Mouse (Mus musculus) layer of hippocampus, adult 9-11 months (tissue): ENCODE measurements around the gene Upp2.

ENCODE experiments used
- DNase-seq: peaks from one replicate; pipeline ENCODE4 v3.0.0; 2022

Gene Upp2

DNA sequence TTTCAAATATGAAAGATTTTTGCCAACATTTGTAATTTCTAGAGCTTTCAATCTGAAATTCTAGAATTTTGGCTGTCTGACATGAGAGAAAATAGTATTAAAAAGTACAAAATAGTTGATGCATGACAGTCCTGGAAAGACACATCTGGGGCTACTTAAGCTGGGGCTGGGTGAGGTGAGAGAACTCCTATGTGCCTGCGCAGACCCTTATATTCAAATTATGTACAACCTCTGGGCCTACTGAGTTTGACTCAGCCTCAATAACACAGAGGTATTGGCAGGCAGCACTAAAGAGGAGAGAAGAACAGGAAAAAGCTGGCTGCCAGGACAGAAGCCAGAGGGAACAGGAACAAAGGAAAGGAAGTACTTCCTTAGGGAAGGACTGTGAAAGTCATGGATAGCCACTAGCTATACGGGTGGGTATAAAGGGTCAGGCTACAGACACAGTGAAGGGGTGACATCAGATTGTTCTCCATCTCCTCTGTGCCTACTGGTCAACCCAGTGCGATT is 211.9 kb downstream of the Upp2 start:
- DNase-seq, result no peak

DNA sequence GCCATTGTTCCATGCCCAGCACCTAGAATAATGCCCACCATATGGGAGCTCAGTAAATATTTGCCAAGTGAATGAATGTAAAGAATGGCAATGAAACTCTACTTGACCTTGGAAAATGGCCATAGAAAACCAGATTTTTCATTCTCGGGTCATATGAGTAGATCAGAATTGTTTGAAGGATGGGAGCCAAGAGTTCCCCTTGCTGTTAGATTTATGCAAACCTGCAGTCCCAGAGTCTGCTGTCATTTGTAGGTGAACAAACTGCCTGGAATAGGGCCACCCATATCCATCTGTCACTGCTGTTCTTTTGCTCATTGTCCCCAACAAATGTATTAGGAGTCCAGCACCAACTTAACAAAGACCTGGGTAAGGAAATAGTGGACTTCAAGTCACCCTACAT is 216.4 kb downstream of the Upp2 start:
- no peak for DNase-seq

DNA sequence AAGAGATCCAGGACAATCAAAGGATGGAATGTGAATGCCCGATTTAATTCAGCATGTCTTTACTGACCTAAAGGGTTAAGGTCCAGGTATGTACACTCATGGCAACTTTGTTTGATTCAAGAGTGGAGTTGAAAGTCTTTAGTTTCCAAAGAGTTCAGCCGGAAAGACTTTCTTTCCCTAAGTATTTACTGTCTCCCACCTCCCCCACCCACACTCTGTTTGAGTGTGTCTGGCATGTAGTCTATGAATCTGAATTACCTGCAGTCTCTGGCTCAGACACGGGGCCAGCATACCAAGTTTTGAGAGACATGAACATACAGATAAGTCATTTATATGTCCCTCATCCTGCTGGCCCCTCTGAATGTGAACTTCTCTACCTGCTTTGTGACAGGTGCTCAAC is 219.1 kb downstream of the Upp2 start:
- DNase-seq, result no peak

DNA sequence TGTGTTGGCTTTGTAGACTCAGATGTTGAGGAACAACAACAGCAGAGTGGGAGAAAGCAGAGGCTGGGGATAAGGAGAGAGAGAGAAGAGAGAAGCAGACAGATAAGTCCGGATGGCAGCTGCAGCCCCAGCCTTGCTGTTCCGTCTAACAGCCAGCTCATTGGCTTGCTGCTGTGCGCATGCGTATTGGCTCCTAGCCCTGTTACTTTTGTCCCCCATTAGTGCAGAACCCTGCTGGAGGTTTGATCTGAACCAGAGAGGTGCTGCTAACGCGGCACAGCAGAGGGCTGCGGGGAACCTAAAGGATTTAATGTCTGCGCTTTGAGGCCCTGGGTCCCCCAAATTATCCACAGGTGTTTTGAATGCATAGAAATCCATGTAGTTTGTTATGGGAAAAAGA is 219.6 kb downstream of the Upp2 start:
- DNase-seq, result no peak

DNA sequence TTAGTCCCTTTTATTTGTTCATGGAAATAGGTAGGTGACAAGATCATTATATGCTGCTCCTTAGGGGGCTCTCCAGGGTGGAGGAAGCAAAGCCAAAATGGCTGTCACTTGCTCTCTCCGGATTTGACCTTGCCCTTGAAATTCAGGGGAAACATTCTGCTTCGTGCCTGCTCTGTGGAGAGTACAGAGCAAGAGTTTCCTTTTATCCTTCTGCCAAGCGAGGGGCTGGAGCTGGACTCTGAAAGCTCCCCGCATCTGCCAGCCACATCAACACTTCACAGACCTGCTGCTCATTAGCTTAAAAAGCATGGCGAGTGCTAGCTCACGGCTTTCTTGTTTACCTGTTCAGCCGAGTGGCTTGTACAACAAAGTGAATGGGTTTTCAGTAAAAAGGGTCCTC is 220.3 kb downstream of the Upp2 start:
- DNase-seq, result no peak

DNA sequence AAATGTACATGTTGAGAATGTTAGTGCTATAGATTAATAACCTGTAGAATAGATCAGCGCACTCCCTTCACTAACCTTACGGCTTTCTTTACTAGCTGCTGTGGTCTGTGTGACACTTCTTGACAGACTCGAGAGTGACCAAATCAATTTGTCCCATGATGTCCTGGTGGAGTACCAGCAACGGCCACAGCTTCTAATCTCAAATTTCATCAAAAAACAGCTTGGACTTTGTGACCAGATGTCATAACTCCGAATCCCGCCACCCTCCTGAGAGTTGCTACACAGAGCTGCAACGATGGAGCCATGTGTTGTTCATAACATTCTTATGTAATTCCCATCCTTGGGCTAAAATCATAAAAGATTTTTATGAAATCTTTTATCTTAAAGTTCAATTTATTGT is 222.8 kb downstream of the Upp2 start:
- no peak for DNase-seq

DNA sequence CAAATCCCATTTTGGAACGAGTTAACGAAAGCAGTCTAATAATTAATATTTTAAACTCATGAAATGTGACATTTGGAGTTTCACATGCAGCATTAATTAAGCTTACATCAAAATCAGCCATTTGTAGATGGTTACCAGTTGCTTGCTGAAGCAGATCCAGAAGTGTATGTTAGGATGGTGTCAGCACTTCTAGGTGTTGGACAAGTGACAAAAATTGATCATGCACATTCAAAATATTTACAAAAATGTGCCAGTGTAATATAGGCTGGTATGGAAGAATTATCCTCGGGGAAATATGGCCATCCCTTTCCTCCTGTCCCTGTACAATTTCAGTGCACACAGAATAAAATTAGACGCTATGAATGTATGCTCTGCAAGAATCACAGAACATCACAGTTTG is 223.3 kb downstream of the Upp2 start:
- no peak for DNase-seq

DNA sequence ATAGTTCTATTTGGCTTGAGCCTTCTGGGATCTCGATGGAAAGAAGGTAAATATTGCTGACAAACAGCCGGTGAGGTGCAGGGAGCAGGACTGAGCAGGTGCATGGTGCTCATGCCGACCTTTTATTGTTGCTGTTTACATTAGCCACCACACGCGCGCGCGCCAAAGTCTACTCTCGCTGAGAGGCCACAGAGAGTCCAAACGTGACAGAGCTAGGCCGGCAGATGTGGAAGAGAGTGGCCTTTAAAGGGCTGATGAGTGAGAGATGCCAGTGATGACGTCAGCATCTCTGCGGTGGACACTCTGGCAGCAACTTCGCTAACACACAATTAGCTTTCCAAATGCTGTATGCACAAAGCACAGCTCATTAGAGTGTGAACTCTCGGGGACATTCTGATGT is 227.4 kb downstream of the Upp2 start:
- no peak for DNase-seq

DNA sequence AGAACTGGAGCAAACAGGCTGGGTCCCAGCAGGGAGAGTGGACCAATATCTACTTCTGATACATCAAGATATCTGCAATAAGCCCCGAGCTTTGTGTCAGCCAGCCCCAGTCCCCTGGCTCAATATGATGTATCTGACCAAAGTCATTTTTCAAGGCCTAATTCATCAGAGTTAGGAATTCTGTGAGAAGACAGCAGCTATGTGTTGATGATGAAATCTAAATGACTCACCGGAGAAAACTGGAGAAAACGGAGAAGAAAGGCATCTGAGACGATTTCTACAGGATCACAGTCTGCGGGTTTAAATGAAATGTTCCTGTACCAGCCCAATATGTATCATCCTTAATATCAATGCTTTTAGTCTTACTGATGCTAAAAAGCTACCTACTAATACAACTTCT is 228.3 kb downstream of the Upp2 start:
- no peak for DNase-seq

DNA sequence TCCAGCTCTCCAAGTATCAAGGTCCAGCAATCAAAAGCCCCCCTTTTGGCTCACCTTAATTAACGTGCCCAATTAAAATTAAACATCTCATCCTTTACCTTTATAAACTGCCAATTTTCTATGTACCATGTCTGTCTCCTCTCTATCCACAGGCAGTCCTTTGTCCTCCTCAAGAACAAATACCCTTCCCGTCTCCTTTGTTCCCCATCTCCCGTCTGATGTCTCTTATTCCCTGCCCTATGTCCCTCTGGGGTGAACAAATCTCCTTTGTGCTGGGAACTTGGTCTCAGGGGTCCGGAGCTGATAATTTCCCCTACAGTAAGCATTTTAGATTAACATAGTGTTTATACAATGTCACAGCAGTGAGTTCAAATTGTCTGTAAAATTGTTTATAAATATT is 230.4 kb downstream of the Upp2 start:
- DNase-seq, result no peak

DNA sequence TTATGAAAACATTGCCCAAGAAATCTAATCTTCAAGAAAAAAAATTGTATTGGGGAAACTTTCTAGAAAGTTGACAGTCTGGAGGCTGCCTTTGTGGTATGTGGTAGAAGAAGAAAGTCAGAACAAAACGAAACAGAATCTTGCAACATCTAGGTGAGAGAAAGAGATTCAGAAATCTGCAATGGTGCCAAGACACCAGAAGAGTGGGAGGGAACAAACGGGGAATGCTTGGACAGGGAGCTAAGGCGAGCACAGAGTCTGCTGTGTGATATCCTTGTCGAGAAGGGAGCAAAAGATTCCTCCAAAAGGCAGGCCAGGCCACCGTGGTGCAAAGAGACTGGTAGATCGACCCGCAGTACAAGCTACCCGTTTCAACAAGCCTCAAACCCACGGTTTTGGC is 232.0 kb downstream of the Upp2 start:
- no peak for DNase-seq

DNA sequence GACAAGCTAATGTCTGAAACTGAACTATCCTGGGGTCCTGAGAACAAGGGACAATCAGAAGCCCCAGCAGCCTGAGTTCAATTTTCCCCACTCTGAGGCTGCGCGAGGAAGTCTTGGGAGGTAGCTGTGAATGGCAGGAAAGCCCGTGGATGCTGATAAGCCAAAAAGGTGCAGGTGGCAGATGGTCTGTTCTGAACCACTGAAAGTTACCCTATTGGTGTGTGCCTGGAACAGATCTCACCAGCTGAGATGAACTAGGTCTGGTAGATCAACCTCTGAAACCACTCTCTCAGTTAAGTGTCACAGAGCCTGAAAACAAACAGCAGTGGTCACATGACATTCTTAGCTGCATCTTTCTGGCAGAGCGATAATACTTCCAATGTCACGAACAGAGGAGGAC is 232.5 kb downstream of the Upp2 start:
- no peak for DNase-seq

DNA sequence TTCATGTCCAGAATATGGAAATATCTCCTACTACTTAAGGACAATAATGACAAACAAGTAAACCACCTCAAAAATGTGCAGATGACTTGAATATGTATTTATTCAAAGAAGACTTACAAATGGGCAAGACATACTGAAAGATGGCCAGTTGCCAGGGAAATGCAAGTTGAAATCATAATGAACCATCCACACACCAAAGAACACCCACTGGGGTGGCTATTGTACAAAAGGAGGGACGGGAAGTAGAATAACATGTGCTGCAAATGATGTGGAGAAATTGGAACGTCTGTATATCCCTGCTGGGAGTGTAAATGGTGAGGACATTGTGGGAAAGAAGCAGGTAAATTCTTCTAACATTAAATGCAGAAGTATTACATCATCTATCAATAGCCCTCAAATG is 245.8 kb downstream of the Upp2 start:
- DNase-seq, result no peak

DNA sequence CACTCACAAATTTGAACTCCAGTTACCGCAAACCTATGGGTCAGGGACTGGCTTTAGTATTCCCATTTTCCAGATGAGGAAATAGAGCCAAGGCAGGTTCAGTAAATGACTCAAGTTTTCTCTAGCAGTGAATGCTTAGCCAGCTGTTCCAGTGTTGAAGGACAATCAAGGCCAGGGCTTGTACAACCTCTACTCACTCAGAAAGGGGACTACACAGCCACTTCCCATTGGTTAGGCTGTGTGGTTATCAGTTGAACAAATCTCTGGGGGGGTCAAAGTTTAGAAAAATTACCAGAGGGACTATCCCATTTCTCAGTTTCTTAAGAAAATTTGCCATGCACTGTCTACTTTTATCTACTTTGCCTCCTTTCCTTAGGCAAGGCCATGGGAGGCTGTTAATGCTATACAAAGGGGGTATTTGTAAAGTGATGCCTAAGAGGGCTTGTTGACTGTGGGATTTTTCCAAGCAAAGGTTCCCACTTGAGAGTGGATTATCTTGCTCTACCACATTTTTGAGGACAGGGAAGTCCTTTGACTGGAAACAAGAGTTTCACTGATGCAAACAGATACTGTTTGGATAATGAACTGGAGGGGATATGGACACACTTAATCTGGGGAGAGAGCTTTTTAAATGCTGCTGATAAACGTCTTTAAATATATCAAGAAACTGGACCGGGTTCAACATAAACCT is 262.0 kb downstream of the Upp2 start:
- DNase-seq, result no peak

DNA sequence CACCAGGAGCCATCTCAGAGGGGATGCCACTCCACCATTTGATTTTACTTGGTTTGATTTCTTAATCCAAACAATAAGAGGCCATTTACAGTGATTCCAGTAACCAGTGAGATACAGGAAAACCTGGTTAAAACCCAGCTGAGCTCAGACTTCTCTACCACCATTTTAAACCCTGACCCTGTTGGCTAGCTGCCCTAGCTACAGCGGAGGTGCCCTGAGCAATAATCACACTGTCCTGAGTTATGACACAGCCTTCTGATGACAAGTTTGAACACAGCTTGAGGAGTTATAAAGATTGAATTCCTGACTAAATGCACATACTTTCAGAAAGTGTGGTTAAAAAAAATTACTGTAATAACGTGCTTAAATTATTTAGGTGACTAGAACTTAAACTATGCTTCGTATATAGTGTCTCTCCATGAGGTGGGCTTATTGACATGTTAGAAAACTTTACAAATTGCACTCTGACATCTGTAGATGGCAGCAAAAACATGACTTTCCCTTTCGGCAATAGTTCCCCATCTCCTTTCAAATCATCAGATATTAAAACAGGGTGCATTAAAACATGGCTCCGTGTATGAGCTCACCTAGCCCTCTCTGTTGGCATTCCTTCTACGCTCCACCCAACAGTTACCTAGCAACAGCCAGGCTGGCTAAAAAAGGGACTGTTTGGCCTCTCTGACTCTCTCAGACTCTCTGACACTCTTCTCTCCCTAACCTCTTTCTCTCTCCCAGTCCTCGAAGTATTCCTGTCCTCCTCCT is 263.1 kb downstream of the Upp2 start:
- no peak for DNase-seq

DNA sequence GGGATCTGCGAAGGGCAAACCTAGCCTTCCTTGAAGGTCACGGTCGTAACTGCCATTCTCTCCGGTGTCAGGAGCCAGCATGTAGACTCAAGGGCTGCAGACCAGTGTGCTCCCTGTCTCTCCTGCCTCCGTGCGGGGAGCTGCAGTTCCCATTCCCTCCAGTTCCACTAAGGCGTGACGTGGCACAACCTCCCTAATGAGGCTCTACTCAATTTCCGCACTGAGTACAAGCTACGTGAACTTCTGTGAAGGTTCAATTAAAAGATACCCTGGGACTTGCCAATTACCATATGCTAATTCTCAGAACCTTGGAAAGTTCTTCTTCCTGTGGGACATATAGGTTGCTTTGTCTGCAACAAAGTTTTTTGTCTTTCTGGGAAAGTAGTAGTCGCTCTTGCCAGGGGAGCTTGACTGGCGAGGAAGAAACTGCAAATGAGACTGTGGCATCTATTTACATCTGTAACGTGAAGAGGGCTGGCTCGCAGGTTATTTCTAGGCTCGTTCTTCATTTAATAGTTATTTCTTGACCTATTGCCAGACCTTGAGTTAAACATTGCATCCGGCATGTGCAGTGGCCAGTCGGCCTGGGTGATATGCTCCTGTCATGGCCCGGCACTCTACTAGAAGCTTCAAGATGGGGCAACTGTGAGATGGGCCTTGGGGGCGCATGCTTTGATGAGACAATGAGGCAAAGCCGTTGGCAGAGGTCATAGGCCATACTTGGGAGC is 265.3 kb downstream of the Upp2 start:
- no peak for DNase-seq

DNA sequence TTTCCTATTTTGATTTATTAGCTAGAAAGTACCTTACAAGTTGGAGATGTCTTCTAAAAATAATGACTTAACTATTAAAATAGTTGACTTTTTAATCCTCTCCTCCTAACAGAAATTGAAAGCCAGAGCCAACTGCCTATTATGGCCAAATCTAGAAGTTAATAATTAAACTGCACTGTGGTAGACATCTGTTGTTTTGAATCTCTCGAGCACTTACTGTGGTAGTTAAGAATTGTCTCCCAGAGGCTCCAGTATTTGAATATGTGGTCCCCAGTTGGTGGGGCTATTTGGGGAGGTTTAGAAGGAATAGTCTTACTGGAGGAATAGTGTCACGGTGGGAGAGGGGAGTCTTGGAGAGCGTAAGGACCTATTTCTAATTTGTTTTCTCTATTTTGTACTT is 273.9 kb downstream of the Upp2 start:
- DNase-seq, result peak; percentile 14

DNA sequence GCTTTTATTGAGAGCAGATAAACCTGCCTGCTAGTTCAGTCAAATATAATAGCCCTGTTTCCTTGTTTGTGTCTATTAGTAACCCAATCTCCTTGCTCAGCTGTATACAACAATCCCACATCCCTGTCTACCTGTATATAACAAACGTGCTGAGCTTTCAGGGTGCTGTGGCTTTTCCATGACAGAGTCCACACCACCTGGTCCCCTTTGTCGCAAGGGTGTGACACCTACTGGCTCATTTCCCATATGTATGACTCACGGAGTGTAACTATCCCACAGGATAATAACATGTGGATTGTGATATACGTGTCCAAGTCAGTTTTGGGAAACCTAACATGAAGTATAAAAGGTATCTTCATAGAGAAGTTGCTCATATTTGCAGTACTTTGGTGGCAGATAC is 275.3 kb downstream of the Upp2 start:
- no peak for DNase-seq
